Comparison of ENCODE assay signal across 8 mouse cellular contexts in the genomic region with DNA sequence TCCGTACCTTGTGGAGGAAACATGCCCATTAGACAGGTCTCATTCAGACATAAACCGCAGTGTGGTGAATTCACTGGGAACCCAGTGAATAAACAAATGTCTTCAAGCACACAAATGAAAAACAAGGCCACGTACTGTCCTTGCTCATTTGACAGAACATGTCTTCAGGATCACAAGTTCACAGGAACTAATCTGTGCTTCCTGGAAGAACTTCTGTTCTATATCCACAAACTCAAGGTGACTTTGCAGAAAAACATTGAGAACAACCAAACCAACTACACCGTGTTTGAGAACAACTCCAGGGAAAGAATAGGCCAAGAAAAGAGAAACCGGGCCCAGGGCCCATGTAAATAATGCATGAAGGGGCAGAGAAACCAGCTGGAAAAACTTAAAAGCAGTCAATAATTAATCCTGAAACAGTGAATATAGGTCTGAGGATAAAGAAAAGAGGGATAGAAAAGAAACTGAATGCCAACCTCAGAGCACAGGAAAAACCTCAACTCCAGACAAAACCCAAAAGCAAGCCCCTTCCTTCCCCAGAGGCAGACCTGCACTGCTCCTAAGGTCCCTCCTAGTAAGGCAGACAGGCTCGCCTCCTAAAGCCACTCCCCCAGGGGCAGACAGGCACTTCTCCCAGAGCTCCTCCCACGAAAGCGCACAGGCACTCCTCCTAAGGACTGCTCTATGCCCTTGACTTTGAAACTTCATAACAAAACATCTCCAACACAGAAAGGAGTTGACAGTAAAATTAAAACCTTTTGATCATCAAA. TPM values are rescaled to one million over a fixed set of nuclear protein-coding genes. Genes with fewer than 3 reads are reported as not detected.
A peak's percentile ranks its signal among the peaks of the same experiment; 100 is the strongest.
DNase-seq lines count a peak whose midpoint lies in the region; ATAC-seq and TF ChIP-seq lines count a peak whose summit lies in the region.

No protein-coding gene starts in this region.

- peaks cover 95% of the 10 kb centered on the region for H3K4me1 ChIP-seq in megakaryocyte, embryonic 14.5 days
- peaks cover 13% of the 10 kb centered on the region; the same call in 1 of the 2 replicates for H3K4me1 ChIP-seq in heart, postnatal 0 days (ENCODE audit: control insufficient read depth, insufficient read depth)
- peaks cover 91% of the 10 kb centered on the region for H3K4me1 ChIP-seq in liver, embryonic 13.5 days (replicated peaks)
- H3K4me1 ChIP-seq in stomach, embryonic 15.5 days, result peaks cover 24% of the 10 kb centered on the region

- TF ChIP-seq EP300 in heart, postnatal 0 days (IDR thresholded peaks at IDR 0.05; ENCODE audit: low read depth), result no peak

- no peak for TF ChIP-seq CTCF in heart, postnatal 0 days (IDR thresholded peaks at IDR 0.05; ENCODE audit: low read depth)

- H3K36me3 ChIP-seq in megakaryocyte, embryonic 14.5 days (replicated peaks; ENCODE audit: low read length), result peaks cover 28% of the 10 kb centered on the region
- H3K36me3 ChIP-seq in heart, postnatal 0 days (replicated peaks; ENCODE audit: control insufficient read depth, insufficient read depth, low read length), result no peaks in the 10 kb centered on the region
- H3K36me3 ChIP-seq in liver, embryonic 13.5 days, result peaks cover 4% of the 10 kb centered on the region; the same call in 1 of the 2 replicates
- H3K36me3 ChIP-seq in stomach, embryonic 15.5 days, result no peaks in the 10 kb centered on the region

- H3K27me3 ChIP-seq in megakaryocyte, embryonic 14.5 days (replicated peaks), result no peaks in the 10 kb centered on the region
- H3K27me3 ChIP-seq in heart, postnatal 0 days (ENCODE audit: control insufficient read depth, insufficient read depth, low read length), result peaks cover 19% of the 10 kb centered on the region; the same call in 1 of the 2 replicates
- H3K27me3 ChIP-seq in liver, embryonic 13.5 days, result no peaks in the 10 kb centered on the region
- no peaks in the 10 kb centered on the region for H3K27me3 ChIP-seq in stomach, embryonic 15.5 days (replicated peaks)

- DNase-seq in c-Kit-positive CD71-positive TER-119-positive erythroid progenitor cells, embryonic 14.5 days (ENCODE audit: low spot score), result peak; percentile 75
- peak; percentile 58 for DNase-seq in heart, postnatal 0 days (ENCODE audit: low spot score)
- peak; percentile 81 for DNase-seq in liver, embryonic 13.5 days
- no peak for DNase-seq in frontal cortex, postnatal 10 days (ENCODE audit: low spot score in 2 of 2)
- no peak for DNase-seq in layer of hippocampus, postnatal 25 days (ENCODE audit: extremely low spot score in 1 of 2, low spot score in 1 of 2)

- H3K9me3 ChIP-seq in megakaryocyte, embryonic 14.5 days, result no peaks in the 10 kb centered on the region
- H3K9me3 ChIP-seq in heart, postnatal 0 days (replicated peaks; ENCODE audit: control insufficient read depth, low read length), result no peaks in the 10 kb centered on the region
- no peaks in the 10 kb centered on the region for H3K9me3 ChIP-seq in liver, embryonic 13.5 days (replicated peaks)
- no peaks in the 10 kb centered on the region for H3K9me3 ChIP-seq in stomach, embryonic 15.5 days

- WGBS in heart, postnatal 0 days, result 47% methylated on average over 8 of the region's 8 CpGs
- 30% methylated on average over 8 of the region's 8 CpGs for WGBS in liver, embryonic 13.5 days (ENCODE audit: insufficient replicate concordance)
- WGBS in stomach, embryonic 15.5 days, result 41% methylated on average over 8 of the region's 8 CpGs

- H3K4me3 ChIP-seq in megakaryocyte, embryonic 14.5 days (replicated peaks), result peak overlapping the region; percentile 78
- H3K4me3 ChIP-seq in heart, postnatal 0 days (ENCODE audit: low read depth, low read length), result no peak overlapping the region
- peak overlapping the region; percentile 42 for H3K4me3 ChIP-seq in liver, embryonic 13.5 days (replicated peaks)
- H3K4me3 ChIP-seq in stomach, embryonic 15.5 days (replicated peaks), result no peak overlapping the region

- H3K4me2 ChIP-seq in heart, postnatal 0 days (ENCODE audit: low read depth, low read length), result no peak overlapping the region
- H3K4me2 ChIP-seq in liver, embryonic 13.5 days, result peak overlapping the region; percentile 62
- 0 out of 2 replicates have a peak overlapping the region, but pooled peaks have one; percentile 17 for H3K4me2 ChIP-seq in stomach, embryonic 15.5 days

- H3K9ac ChIP-seq in heart, postnatal 0 days (replicated peaks; ENCODE audit: low read depth, low read length), result no peak overlapping the region
- H3K9ac ChIP-seq in liver, embryonic 13.5 days, result peak overlapping the region; percentile 65
- H3K9ac ChIP-seq in stomach, embryonic 15.5 days, result no peak overlapping the region

- H3K27ac ChIP-seq in heart, postnatal 0 days (ENCODE audit: low read depth), result no peak overlapping the region
- peak overlapping the region; percentile 97 for H3K27ac ChIP-seq in liver, embryonic 13.5 days
- H3K27ac ChIP-seq in stomach, embryonic 15.5 days, result peak overlapping the region; percentile 36; the same call in 1 of the 2 replicates

- no peak for ATAC-seq in megakaryocyte, adult 5-6 weeks (ENCODE audit: poor library complexity, severe bottlenecking)
- peak; percentile 71 for ATAC-seq in heart, postnatal 0 days (ENCODE audit: insufficient read depth, low read depth)
- peak; percentile 90 for ATAC-seq in liver, embryonic 13.5 days (ENCODE audit: low read depth)
- peak; percentile 88 for ATAC-seq in stomach, embryonic 15.5 days (ENCODE audit: insufficient read depth, low FRiP score, low read depth)

RNA-seq across cellular contexts. Expression of a gene that starts 44.2 kb away (rescaled TPM):
- polyA plus RNA-seq in megakaryocyte, embryonic 14.5 days (2012; ENCODE audit: insufficient read depth, low replicate concordance), result 2.0 TPM in 1 of 2 replicates, not detected in the other
- total RNA-seq in megakaryocyte, adult 5-6 weeks (2015), result 10.1 and 10.5 TPM in 2 replicates
- total RNA-seq in megakaryocyte, adult 5-6 weeks (2017), result 13.2 and 15.0 TPM in 2 replicates
- 7.6 and 17.9 TPM in 2 replicates for total RNA-seq in heart, postnatal 0 days (2014; rRNA removed; ENCODE audit: low replicate concordance)
- polyA plus RNA-seq in heart, postnatal 0 days (2015; fragmentation: Nextera tagmentation; extraction: Ambion mirVana), result 2.6 TPM in 2 replicates
- 10.8 and 12.0 TPM in 2 replicates for polyA plus RNA-seq in liver, embryonic 13.5 days (2015; fragmentation: Nextera tagmentation; extraction: Ambion mirVana)
- 4.4 and 4.8 TPM in 2 replicates for polyA plus RNA-seq in stomach, embryonic 15.5 days (2015; fragmentation: Nextera tagmentation; extraction: Ambion mirVana)
- 10 to 100 TPM; 57.2 to 57.6 TPM for total RNA-seq in layer of hippocampus, postnatal 25 days (2021)

Comparison
In these comparisons a context has a peak if more than half of its experiments do, and no peak if none do; other contexts are left out.
1. H3K4me3 ChIP-seq: peak in megakaryocyte, embryonic 14.5 days (single experiment) and liver, embryonic 13.5 days (single experiment); none in heart, postnatal 0 days (single experiment) and stomach, embryonic 15.5 days (single experiment).
2. DNase-seq: peak in c-Kit-positive CD71-positive TER-119-positive erythroid progenitor cells, embryonic 14.5 days (single experiment), heart, postnatal 0 days (single experiment) and liver, embryonic 13.5 days (single experiment); none in frontal cortex, postnatal 10 days (0 of 2) and layer of hippocampus, postnatal 25 days (0 of 2).